Mouse (Mus musculus) thymus, postnatal 4 days (tissue): ENCODE measurements at regions not wholly inside any gene's neighbourhood (a gene's known extent, or its start where the extent isn't known, plus 50 kb on each side); places are given as distances from the start of the nearest gene placed in this dataset.

Experiments
- DNase-seq: peaks from one replicate; pipeline ENCODE4 v3.0.0; 2021

DNA sequence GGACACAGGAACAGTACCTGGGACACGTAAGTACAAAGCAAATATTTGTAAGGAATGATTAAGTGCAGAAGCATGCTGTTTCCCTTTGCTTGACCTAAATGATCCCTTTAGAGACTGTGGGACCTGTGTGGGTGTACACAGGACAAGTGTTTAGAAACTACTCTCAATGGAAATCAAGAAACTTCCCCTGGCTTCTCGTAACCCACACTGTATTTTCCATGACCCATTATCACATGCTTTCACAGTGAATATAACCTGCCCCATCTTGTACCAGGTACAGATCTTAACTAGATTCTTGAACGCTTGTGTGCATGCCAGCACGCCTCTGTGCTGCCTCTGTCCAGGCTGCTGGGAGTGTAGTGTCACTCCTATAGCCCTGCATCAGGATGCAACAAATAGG is 177.8 kb upstream of the Ahr start:
- DNase-seq, result no peak

DNA sequence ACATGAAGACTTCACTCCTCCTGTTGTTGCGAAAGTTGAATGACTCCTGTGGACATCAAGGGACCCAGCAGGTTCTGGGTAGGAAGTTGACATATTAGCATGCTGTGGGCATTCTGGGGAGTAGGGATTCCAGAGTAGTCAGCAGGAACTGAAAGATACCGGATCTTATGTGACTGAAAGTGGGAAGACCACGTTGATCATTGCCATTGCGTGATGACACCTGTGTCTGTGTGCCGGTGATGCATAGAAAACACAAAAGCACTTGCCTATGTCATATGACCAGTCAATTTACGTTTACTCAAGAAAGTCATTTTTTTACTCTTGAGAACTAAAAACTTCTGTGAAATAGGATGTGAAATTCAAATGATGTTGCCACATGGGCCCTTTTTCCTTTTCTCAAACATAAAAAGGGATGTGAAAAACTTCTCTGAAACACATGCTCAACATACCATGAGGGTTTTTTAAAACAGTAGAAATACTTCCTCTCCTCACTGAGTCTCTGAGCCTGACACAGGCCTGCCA is 176.8 kb upstream of the Ahr start:
- DNase-seq, result no peak

DNA sequence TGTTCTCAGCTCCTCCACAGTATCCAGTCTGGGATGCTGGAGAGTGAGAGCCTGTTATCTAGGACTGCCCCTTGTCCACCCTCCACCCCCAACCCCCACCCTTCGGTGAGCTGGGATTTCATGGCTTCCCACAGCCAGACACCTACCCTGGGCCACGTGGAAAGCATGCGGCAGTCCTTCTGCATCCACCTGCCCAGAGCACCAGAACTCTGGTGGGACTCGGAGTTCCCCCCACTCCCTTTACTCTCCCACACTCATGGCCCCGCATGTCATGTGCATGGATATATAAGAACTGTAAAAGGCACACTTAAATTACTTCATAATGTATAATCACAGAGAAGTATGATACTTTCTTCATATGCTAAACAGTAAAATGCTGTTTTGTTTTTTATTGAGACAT is 175.5 kb upstream of the Ahr start:
- DNase-seq, result no peak

GRCm38 (mm10) chr12:35703479-35703878 is 168.6 kb upstream of the Ahr start:
- no peak for DNase-seq

DNA sequence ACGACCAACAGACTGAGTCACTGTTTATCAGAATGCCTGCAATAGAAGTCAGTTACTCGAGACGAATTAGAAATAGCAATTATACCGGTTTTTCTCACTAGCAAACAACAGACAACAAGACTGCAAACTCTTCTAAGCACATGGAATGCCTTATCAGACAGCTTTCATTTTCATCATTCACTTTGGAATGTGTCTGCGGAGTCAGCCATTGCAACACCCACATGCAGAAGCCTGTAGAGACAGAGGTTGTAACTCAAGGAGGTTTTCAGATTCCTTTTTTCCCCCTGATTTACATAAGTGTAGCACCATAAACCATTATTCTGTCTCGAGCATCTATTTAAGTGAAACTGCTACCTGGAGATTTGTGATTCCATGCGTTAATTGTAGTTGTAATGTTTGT is 167.8 kb upstream of the Ahr start:
- DNase-seq, result no peak

DNA sequence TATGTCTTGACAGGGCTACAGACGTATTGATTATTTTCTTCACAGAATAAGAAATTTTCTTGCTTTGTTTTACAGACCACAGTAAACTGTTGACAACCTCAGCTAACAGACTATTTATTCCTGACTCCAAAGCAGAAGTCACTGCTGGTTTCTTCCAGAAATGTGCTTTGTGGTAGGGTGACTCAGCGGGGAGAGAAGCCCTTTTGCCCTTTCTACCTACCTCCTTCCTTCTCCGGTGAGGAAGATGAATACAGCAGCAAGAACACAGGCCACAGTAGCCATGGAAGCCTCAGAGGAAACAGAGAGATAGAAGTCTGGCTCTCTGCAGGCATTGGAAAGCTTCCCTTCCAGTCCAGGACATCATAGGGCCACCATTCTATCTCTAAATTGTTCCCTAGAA is 159.4 kb upstream of the Ahr start:
- DNase-seq, result no peak

DNA sequence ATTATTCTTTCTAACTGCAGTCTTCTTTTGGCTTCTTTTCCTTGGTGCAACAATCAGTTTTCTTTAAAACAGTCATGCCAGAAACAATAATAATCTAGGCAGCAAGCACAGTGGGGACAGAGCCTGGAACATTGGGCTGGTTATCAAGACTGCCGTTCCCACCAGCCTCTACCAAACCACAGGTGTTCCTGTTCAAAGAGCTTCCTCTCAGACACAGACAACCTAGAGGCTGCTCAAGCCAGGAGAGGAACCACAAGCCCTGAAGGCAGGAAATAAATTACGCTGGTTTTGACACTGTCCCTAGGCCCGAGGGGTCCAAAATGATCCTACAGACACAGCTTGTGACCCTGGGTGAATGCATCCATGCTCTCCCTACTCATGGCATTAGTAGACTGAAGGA is 156.1 kb upstream of the Ahr start:
- DNase-seq, result peak; percentile 52

- no peak for DNase-seq
These were observed 151.4 kb upstream of the Ahr start for GRCm38 (mm10) chr12:35686231-35686630.

DNA sequence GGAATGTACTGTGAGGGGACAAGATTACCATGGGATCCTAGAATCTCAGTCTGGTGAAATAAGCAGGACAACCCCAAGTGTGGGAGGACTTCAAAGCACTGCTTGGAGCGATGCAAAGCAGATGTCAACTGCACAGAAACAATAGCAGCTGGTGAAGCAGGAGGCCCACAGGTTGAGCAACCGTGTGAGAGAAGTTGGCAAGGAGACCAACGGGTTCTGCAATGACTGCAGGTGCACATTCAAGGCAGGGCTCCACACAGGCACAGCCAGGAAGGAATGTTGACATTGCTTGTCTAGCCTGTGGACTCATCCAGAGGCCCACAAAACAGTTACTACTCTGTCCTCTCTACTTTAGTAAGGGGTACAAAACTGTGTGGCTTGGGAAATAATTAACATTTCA is 150.4 kb upstream of the Ahr start:
- DNase-seq, result peak; percentile 64

GRCm38 (mm10) chr12:35681864-35682449 is 147.1 kb upstream of the Ahr start:
- DNase-seq, result no peak

GRCm38 (mm10) chr12:35679903-35680302 is 145.1 kb upstream of the Ahr start:
- no peak for DNase-seq

DNA sequence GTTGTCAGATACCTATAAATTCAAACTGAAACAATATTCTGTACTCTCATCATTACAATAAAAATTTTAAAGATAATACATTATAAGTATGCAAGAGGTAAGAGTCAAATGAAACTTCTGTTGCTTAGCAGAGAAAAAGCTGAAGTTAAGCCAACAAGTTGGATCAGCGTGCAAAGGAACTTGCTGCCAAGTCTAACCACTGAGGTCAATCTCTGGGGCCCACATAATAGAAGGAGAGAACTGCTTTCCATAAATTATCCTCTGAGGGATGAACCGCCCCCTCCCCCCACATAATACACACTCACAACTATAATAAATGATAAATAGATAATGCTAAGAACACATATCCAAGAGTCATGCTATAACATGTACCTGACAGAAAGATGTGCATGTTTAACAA is 144.2 kb upstream of the Ahr start:
- DNase-seq, result no peak

- peak; percentile 80 for DNase-seq
These were observed 139.6 kb upstream of the Ahr start for GRCm38 (mm10) chr12:35674487-35674886.

DNA sequence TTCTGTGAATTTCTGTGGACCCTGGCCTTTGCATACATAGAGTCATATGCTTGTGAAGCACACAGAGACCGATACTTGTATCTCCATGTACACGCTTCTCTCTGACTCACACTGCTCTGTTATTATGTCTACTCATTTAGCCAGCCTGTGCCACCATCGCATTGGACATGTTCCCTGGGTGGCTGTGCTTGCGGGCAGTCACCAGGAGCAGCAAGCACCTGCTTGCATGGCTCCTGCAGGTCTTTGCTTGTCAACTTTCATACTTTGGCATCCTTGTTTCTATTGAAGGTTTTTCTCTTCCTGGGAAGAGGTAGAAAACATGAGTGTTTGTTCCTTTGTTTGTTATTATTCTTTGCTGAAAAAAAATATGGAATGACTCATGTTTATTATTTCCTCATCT is 136.1 kb upstream of the Ahr start:
- no peak for DNase-seq

GRCm38 (mm10) chr12:35668716-35669115 is 133.9 kb upstream of the Ahr start:
- DNase-seq, result no peak

GRCm38 (mm10) chr12:35667705-35668104 is 132.9 kb upstream of the Ahr start:
- DNase-seq, result no peak

DNA sequence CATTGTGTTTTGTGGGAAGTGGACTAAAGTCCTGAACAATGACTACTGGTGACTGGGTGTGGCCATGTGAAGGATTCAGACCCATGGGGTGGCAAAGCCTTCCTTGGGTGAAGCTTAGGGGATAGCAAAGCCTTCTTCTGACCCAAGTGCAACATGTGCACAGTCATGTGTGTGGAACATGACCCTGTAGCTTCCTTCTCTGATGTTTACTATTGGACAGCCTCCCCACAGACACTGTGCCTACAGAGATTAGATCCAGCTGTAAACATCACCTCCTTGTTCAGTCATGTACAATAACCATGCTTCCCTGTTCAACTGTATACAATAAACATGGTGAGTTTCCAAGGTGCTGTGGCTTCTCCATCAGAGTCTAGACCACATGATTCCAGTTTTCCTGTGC is 132.4 kb upstream of the Ahr start:
- no peak for DNase-seq

GRCm38 (mm10) chr12:35666062-35666461 is 131.2 kb upstream of the Ahr start:
- DNase-seq, result no peak

- DNase-seq, result no peak
These were observed 128.2 kb upstream of the Ahr start for GRCm38 (mm10) chr12:35663062-35663461.

DNA sequence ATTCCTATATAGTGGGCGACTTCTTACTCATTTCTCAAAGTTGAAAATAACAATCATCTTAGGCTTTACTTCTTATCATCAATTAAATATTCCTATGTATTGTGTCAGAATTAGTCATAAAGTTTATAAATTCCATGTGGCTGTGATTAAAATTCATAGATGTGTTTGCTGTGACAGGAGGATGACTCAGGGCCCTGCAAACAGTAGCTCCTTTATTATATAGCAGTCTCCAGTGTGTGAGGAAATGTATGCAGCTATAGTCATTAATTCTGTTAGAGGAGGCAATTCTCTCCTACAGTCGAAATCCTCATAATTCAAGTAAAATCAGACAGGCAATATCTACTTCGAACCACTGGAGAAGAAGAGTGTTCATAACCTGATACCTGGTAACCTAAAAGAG is 121.7 kb upstream of the Ahr start:
- no peak for DNase-seq

DNA sequence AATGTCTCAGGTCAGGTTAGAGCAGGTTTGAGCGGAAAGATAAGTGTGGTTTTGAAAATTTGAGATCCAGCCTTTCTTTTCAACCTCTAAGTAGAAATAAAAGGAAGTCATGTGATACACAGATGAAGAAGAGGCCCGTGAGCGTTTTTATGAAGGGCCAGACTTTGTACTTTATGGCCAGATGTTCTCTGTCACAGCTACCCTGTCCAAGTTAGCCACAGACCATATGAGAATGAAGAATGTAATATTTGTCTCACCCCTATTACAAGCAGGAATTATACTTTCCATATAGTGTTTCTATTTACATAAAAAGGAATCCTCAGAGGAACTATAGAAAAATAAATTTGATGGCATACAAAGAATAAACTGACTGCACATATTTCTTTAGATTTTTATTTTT is 114.9 kb upstream of the Ahr start:
- DNase-seq, result no peak

- DNase-seq, result no peak
These were observed 107.6 kb upstream of the Ahr start for GRCm38 (mm10) chr12:35642473-35642872.

DNA sequence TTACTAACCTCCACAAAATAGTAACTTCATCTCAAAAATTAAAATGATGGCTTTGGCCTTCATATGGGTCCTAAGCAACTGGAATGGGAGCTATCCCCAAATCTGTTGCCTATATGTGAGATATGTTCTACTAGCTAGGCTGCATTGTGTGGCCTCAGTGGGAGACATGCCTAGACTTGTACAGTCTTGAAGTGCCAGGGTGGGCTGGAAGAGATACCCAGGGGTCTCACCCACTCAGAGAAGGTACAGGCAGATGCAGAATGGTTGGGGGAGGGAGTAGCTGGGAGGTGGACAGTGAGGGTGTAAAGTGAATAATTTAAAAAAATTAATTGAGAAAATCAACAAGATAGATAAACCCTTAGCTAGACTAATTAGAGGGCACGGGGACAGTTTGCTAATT is 106.9 kb upstream of the Ahr start:
- no peak for DNase-seq

GRCm38 (mm10) chr12:35640911-35641345 is 106.1 kb upstream of the Ahr start:
- no peak for DNase-seq

DNA sequence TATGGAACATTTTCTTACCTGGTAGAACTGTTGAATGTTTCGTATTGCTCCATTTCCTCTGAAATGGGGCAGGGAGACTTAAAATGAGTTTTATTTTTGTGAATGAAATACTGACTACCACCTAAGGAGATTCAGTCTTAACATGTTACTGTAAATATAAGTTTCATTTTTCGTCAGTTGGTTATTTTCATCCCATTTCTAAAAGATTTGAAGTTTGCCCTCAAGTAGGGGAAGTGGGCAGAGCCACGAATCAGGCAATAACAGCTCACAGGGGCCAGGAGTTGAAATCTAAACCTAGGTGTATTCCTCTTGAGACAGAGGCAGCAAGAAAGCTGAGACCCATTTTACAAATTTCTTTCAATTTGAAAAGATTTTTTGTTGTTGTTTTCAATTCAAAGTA is 88.6 kb upstream of the Ahr start:
- DNase-seq, result no peak

DNA sequence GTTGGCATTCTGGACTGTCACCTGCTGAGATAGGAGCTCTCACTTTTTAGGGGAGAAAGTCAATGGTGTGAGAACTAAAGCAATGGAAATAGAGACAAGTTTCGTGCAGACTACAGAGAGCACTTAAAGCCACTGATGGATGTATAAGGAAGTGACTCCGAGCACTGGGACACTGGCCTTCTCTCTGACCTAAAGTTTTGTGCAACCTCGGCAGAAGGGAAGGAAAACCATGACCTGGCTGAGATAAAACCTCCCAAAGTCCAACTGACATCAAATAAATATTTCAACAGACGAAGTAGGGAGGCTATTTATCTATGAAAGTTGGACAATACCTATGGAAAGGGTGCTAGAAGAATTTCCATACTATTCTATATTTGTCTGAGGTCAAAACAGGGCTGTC is 80.0 kb upstream of the Ahr start:
- DNase-seq, result no peak
